Mouse (Mus musculus) limb, embryonic 12.5 days (tissue): Measurements from ENCODE around the gene Fgf15. TPM values are rescaled to one million over a fixed set of nuclear protein-coding genes. Genes with fewer than 3 reads are reported as not detected.
A peak's percentile ranks its signal among the peaks of the same experiment; 100 is the strongest.

Experiments
- ATAC-seq: fragments of 200-750 bp; cut with Nextera tagmentation; 2 replicates; pipeline ENCODE4 v1.8.0; 2017; ENCODE audit warnings: low read depth, moderate TSS enrichment; ENCODE audit not compliant: insufficient number of reproducible peaks, insufficient read depth, low FRiP score, low TSS enrichment
- H3K27ac ChIP-seq: fragments of 300-500 bp; sonication (generic); 2 replicates; pipeline ENCODE4 v1.5.1; 2016; ENCODE audit warnings: mild to moderate bottlenecking, moderate library complexity
- H3K27me3 ChIP-seq: fragments of 300-500 bp; sonication (generic); 2 replicates; pipeline ENCODE4 v1.6.1; 2016; ENCODE audit warnings: mild to moderate bottlenecking, moderate library complexity
- H3K36me3 ChIP-seq: fragments of 300-500 bp; sonication (generic); 2 replicates; pipeline ENCODE4 v1.6.1; 2016; ENCODE audit warnings: mild to moderate bottlenecking, moderate library complexity
- H3K4me1 ChIP-seq: fragments of 300-500 bp; sonication (generic); replicated peaks from 2 replicates; pipeline ENCODE4 v1.6.1; 2016
- H3K4me2 ChIP-seq: fragments of 300-500 bp; sonication (generic); 2 replicates; pipeline ENCODE4 v1.6.1; 2016; ENCODE audit warnings: mild to moderate bottlenecking, moderate library complexity
- H3K4me3 ChIP-seq: fragments of 300-500 bp; sonication (generic); replicated peaks from 2 replicates; pipeline ENCODE4 v1.5.1; 2016; ENCODE audit warnings: mild to moderate bottlenecking
- H3K9ac ChIP-seq: fragments of 300-500 bp; sonication (generic); replicated peaks from 2 replicates; pipeline ENCODE4 v1.6.1; 2016; ENCODE audit warnings: mild to moderate bottlenecking, moderate library complexity
- H3K9me3 ChIP-seq: fragments of 300-500 bp; sonication (generic); 2 replicates; pipeline ENCODE4 v1.6.1; 2016; ENCODE audit warnings: mild to moderate bottlenecking, moderate library complexity
- WGBS: fragments of 180-500 bp; shearing (Covaris S2); methylation state at CpG from one replicate; pipeline ENCODE4 v1.1.7; 2016; 5-methylcytosine and 5-hydroxymethylcytosine counted together
- polyA plus RNA-seq: library from polyadenylated mRNA; unstranded; fragments of >200 nt; fragmentation: Nextera tagmentation; extraction: Ambion mirVana; gene quantifications from 2 replicates; pipeline ENCODE4 v1.2.1, GENCODE M21; 2016

The Fgf15 gene
- polyA plus RNA-seq, 1 experiment from 2014 or later = 0.76 TPM

- no peak for ATAC-seq
- H3K27me3 ChIP-seq = no peaks in the 10 kb centered on the region
- no peak overlapping the region for H3K9ac ChIP-seq
- WGBS = 76% methylated on average over 18 of the region's 18 CpGs
- peaks cover 79% of the 10 kb centered on the region for H3K36me3 ChIP-seq
- H3K4me1 ChIP-seq = peaks cover 29% of the 10 kb centered on the region
- no peak overlapping the region for H3K4me3 ChIP-seq
- H3K4me2 ChIP-seq = no peak overlapping the region
- peak overlapping the region; percentile 18; the same call in 1 of the 2 replicates for H3K27ac ChIP-seq
- H3K9me3 ChIP-seq = no peaks in the 10 kb centered on the region
Observed at GRCm38 (mm10) chr7:144932389-144932937, 36.1 kb downstream of the Fgf15 start.

- Histone ChIP-seq H3K4me3 (no peak overlapping the region), H3K9ac (no peak overlapping the region), H3K9me3 (no peaks in the 10 kb centered on the region), H3K36me3 (peaks cover 79% of the 10 kb centered on the region), H3K27ac (0 out of 2 replicates have a peak overlapping the region, but pooled peaks have one; percentile 18), H3K4me2 (no peak overlapping the region), H3K27me3 (no peaks in the 10 kb centered on the region), H3K4me1 (peaks cover 29% of the 10 kb centered on the region)
- 86% methylated on average over 3 of the region's 3 CpGs for WGBS
- no peak for ATAC-seq
Observed at GRCm38 (mm10) chr7:144933336-144933735, 37.0 kb downstream of the Fgf15 start.

- H3K9ac ChIP-seq = no peak overlapping the region
- H3K9me3 ChIP-seq = no peaks in the 10 kb centered on the region
- H3K4me2 ChIP-seq = no peak overlapping the region
- peaks cover 79% of the 10 kb centered on the region for H3K36me3 ChIP-seq
- no peak overlapping the region for H3K27ac ChIP-seq
- no peaks in the 10 kb centered on the region for H3K27me3 ChIP-seq
- ATAC-seq = no peak
- WGBS = 91% methylated on average over 8 of the region's 8 CpGs
- peaks cover 29% of the 10 kb centered on the region for H3K4me1 ChIP-seq
- no peak overlapping the region for H3K4me3 ChIP-seq
Observed at GRCm38 (mm10) chr7:144933796-144934195, 37.5 kb downstream of the Fgf15 start.

- no peaks in the 10 kb centered on the region for H3K9me3 ChIP-seq
- H3K4me3 ChIP-seq = no peak overlapping the region
- peaks cover 72% of the 10 kb centered on the region for H3K36me3 ChIP-seq
- no peak overlapping the region for H3K9ac ChIP-seq
- no peak overlapping the region for H3K27ac ChIP-seq
- peaks cover 30% of the 10 kb centered on the region for H3K4me1 ChIP-seq
- ATAC-seq = no peak
- WGBS = 73% methylated on average over 5 of the region's 5 CpGs
- no peak overlapping the region for H3K4me2 ChIP-seq
- no peaks in the 10 kb centered on the region for H3K27me3 ChIP-seq
Observed at GRCm38 (mm10) chr7:144934901-144935300, 38.6 kb downstream of the Fgf15 start.

GRCm38 (mm10) chr7:144935563-144935962, 39.2 kb downstream of the Fgf15 start:
- H3K36me3 ChIP-seq = peaks cover 66% of the 10 kb centered on the region

GRCm38 (mm10) chr7:144936311-144936880, 40.1 kb downstream of the Fgf15 start:
- Histone ChIP-seq H3K27ac (no peak overlapping the region), H3K9me3 (no peaks in the 10 kb centered on the region), H3K9ac (0 out of 2 replicates have a peak overlapping the region, but pooled peaks have one; percentile 9), H3K4me2 (peak overlapping the region; percentile 19; the same call in 1 of the 2 replicates), H3K4me1 (peaks cover 38% of the 10 kb centered on the region), H3K27me3 (no peaks in the 10 kb centered on the region), H3K4me3 (no peak overlapping the region), H3K36me3 (peaks cover 59% of the 10 kb centered on the region)
- WGBS = 90% methylated on average over 4 of the region's 4 CpGs
- ATAC-seq = no peak

More at GRCm38 (mm10) chr7:144935563-144935962, 39.2 kb downstream of the Fgf15 start:
- no peak for ATAC-seq
- Histone ChIP-seq H3K9me3 (no peaks in the 10 kb centered on the region), H3K27me3 (no peaks in the 10 kb centered on the region), H3K27ac (no peak overlapping the region), H3K4me3 (no peak overlapping the region), H3K9ac (no peak overlapping the region; the same call in 1 of the 2 replicates), H3K4me2 (no peak overlapping the region), H3K4me1 (peaks cover 36% of the 10 kb centered on the region)
- WGBS = 68% methylated on average over 5 of the region's 5 CpGs

- Histone ChIP-seq H3K4me3 (peak overlapping the region; percentile 78), H3K27me3 (no peaks in the 10 kb centered on the region), H3K9me3 (no peaks in the 10 kb centered on the region), H3K4me1 (peaks cover 38% of the 10 kb centered on the region), H3K4me2 (peak overlapping the region; percentile 91), H3K9ac (peak overlapping the region; percentile 89), H3K36me3 (peaks cover 48% of the 10 kb centered on the region), H3K27ac (peak overlapping the region; percentile 97)
- 0 out of 2 replicates have a peak, but pooled peaks have one; percentile 15 for ATAC-seq
- WGBS = 2% methylated on average over 20 of the region's 20 CpGs
Observed at GRCm38 (mm10) chr7:144937490-144937889, 41.2 kb downstream of the Fgf15 start.

DNA sequence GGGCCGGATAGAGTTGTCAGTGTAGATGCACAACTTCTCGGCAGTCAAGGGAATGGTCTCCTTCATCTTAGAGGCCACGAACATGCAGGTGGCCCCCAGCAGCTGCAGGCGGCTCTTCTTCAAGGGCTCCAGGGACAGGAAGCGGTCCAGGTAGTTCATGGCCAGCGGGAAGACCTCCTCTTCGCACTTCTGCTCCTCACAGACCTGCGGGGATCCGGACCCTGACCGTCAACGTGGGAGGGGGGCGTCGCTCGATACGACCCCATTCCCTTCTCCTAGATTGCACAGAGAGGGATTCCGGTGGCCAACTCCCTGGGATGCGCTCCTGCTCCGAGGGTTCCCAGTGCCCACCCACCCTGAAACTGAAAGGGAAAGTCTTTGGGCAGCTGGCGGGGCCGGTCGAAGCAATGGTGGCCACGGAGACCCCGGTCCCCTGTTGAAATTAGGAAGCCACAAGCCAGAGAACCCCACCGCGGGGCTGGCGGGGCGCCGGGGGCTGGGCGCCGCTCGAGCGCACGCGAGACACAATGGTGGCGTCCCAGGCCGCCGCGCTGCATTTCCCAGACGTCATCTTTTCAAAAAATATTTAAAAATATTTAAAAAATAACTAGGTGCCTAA, 41.7 kb downstream of the Fgf15 start:
- Histone ChIP-seq H3K27me3 (no peaks in the 10 kb centered on the region), H3K36me3 (peaks cover 43% of the 10 kb centered on the region), H3K4me2 (peak overlapping the region; percentile 91), H3K27ac (peak overlapping the region; percentile 97), H3K9ac (peak overlapping the region; percentile 89), H3K9me3 (no peaks in the 10 kb centered on the region), H3K4me1 (peaks cover 38% of the 10 kb centered on the region), H3K4me3 (peak overlapping the region; percentile 78)
- ATAC-seq = no peak
- whole genome bisulfite sequencing = under 1% methylated on average over 39 of the region's 39 CpGs

DNA sequence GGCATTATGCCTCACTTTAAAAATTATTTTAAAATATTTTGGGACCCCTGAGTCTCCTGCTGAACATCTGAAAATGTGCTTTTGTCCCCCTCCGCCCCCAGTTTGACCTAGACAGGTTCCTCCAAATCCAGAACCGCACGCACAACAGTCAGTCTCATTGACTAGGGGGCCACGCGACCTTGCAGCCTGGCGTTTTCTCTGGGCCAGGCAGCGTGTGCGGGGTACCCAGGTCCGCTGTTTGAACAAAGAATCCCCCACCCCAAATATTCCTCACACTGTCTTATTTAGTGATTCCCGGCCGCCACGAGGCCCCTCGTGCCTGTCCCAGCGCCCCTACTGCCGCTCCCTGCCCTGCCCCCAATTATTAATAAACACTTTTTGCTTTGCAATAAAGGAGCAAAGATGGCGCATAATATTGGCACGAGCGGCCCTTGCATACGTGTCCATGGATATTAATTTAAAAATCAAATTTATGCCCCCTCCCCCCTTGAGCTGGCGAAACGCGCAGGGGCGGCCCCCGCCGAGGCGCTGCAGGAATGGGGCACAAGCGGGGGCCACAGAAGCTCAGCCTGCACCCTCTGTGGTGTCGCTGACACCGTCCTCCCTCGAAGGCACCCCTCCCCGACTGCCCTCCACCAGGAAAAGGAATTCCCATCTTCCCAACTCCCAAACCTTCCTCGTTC, 42.5 kb downstream of the Fgf15 start:
- H3K4me3 ChIP-seq = peak overlapping the region; percentile 78
- H3K27ac ChIP-seq = peak overlapping the region; percentile 97
- no peaks in the 10 kb centered on the region for H3K27me3 ChIP-seq
- peak overlapping the region; percentile 91 for H3K4me2 ChIP-seq
- under 1% methylated on average over 32 of the region's 32 CpGs for WGBS
- H3K9me3 ChIP-seq = no peaks in the 10 kb centered on the region
- no peak for ATAC-seq
- H3K4me1 ChIP-seq = peaks cover 45% of the 10 kb centered on the region
- peaks cover 35% of the 10 kb centered on the region for H3K36me3 ChIP-seq
- H3K9ac ChIP-seq = peak overlapping the region; percentile 89

- H3K4me1 ChIP-seq = peaks cover 47% of the 10 kb centered on the region
Observed at GRCm38 (mm10) chr7:144939344-144940002, 43.1 kb downstream of the Fgf15 start, which contains the start of gene Ccnd1. Gene Ccnd1, minus strand, starts transcription at chr7:144939925.

More at GRCm38 (mm10) chr7:144939344-144940002, 43.1 kb downstream of the Fgf15 start, which contains the start of gene Ccnd1:
- ATAC-seq = peak; percentile 43; the same call in 1 of the 2 replicates
- H3K27ac ChIP-seq = peak within 1 kb of the TSS; percentile 97
- under 1% methylated on average over 37 of the region's 45 CpGs for WGBS
- peaks cover 28% of the 10 kb centered on the region for H3K36me3 ChIP-seq
- peak within 1 kb of the TSS; percentile 89 for H3K9ac ChIP-seq
- peak within 1 kb of the TSS; percentile 91 for H3K4me2 ChIP-seq
- no peaks in the 10 kb centered on the region for H3K9me3 ChIP-seq
- H3K27me3 ChIP-seq = no peaks in the 10 kb centered on the region
- peak within 1 kb of the TSS; percentile 78 for H3K4me3 ChIP-seq
